Mouse (Mus musculus) hindbrain, embryonic 13.5 days (tissue): ENCODE measurements around the gene Dclk1. TPM values are rescaled to one million over a fixed set of nuclear protein-coding genes. Genes with fewer than 3 reads are reported as not detected.

Experiments
- ATAC-seq: fragments of 200-750 bp; cut with Nextera tagmentation; 2 replicates; pipeline ENCODE4 v1.8.0; 2017; ENCODE audit warnings: moderate TSS enrichment; ENCODE audit not compliant: low FRiP score
- H3K27ac ChIP-seq: fragments of 300-500 bp; sonication (generic); 2 replicates; pipeline ENCODE4 v1.5.1; 2015; ENCODE audit warnings: inconsistent platforms, mild to moderate bottlenecking, moderate library complexity
- H3K27me3 ChIP-seq: fragments of 300-500 bp; sonication (generic); 2 replicates; pipeline ENCODE4 v1.6.1; 2015; ENCODE audit warnings: mild to moderate bottlenecking, inconsistent platforms
- H3K36me3 ChIP-seq: fragments of 300-500 bp; sonication (generic); 2 replicates; pipeline ENCODE4 v1.6.1; 2015; ENCODE audit warnings: mild to moderate bottlenecking, inconsistent platforms
- H3K4me1 ChIP-seq: fragments of 300-500 bp; sonication (generic); replicated peaks from 2 replicates; pipeline ENCODE4 v1.6.1; 2015; ENCODE audit warnings: inconsistent platforms
- H3K4me2 ChIP-seq: fragments of 300-500 bp; sonication (generic); 2 replicates; pipeline ENCODE4 v1.6.1; 2015; ENCODE audit warnings: inconsistent platforms, mild to moderate bottlenecking, moderate library complexity
- H3K4me3 ChIP-seq: fragments of 300-500 bp; sonication (generic); 2 replicates; pipeline ENCODE4 v1.5.1; 2015; ENCODE audit warnings: mild to moderate bottlenecking, inconsistent platforms
- H3K9ac ChIP-seq: fragments of 300-500 bp; sonication (generic); 2 replicates; pipeline ENCODE4 v1.6.1; 2015; ENCODE audit warnings: mild to moderate bottlenecking, inconsistent platforms
- H3K9me3 ChIP-seq: fragments of 300-500 bp; sonication (generic); 2 replicates; pipeline ENCODE4 v1.6.1; 2016; ENCODE audit warnings: inconsistent platforms
- WGBS: fragments of 180-500 bp; shearing (Covaris S2); methylation state at CpG from one replicate; pipeline ENCODE4 v1.1.7; 2015; 5-methylcytosine and 5-hydroxymethylcytosine counted together
- polyA plus RNA-seq: library from polyadenylated mRNA; unstranded; fragments of >200 nt; fragmentation: Nextera tagmentation; extraction: Ambion mirVana; gene quantifications from 2 replicates; pipeline ENCODE4 v1.2.1, GENCODE M21; 2015

The Dclk1 gene
- polyA plus RNA-seq, 1 experiment from 2014 or later, result 236 TPM

GRCm38 (mm10) chr3:55419334-55419733, 177.2 kb downstream of the Dclk1 start:
- no peak overlapping the region for H3K9ac ChIP-seq
- no peak overlapping the region for H3K4me2 ChIP-seq
- H3K4me3 ChIP-seq, result no peak overlapping the region
- H3K27ac ChIP-seq, result peak overlapping the region; percentile 81
- H3K27me3 ChIP-seq, result no peaks in the 10 kb centered on the region
- peaks cover 73% of the 10 kb centered on the region for H3K4me1 ChIP-seq
- no peaks in the 10 kb centered on the region for H3K36me3 ChIP-seq
- 16% methylated on average over 3 of the region's 3 CpGs for whole genome bisulfite sequencing
- H3K9me3 ChIP-seq, result no peaks in the 10 kb centered on the region
- no peak for ATAC-seq

GRCm38 (mm10) chr3:55420436-55421083, 178.4 kb downstream of the Dclk1 start:
- Histone ChIP-seq H3K4me2 (no peak overlapping the region), H3K4me1 (peaks cover 67% of the 10 kb centered on the region), H3K27ac (peak overlapping the region; percentile 91), H3K4me3 (no peak overlapping the region), H3K27me3 (no peaks in the 10 kb centered on the region), H3K9me3 (no peaks in the 10 kb centered on the region), H3K36me3 (no peaks in the 10 kb centered on the region), H3K9ac (no peak overlapping the region)
- WGBS, result 48% methylated on average over 8 of the region's 8 CpGs
- no peak for ATAC-seq

- Histone ChIP-seq H3K27me3 (no peaks in the 10 kb centered on the region), H3K9ac (peak overlapping the region; percentile 26; the same call in 1 of the 2 replicates), H3K36me3 (no peaks in the 10 kb centered on the region), H3K27ac (peak overlapping the region; percentile 91), H3K9me3 (no peaks in the 10 kb centered on the region), H3K4me1 (peaks cover 51% of the 10 kb centered on the region), H3K4me2 (peak overlapping the region; percentile 40), H3K4me3 (peak overlapping the region; percentile 9; the same call in 1 of the 2 replicates)
- 9% methylated on average over 11 of the region's 11 CpGs for WGBS
- ATAC-seq, result peak; percentile 90
These were observed 181.7 kb downstream of the Dclk1 start for GRCm38 (mm10) chr3:55423640-55424397.

GRCm38 (mm10) chr3:55430022-55430549, 187.9 kb downstream of the Dclk1 start:
- no peak overlapping the region for H3K9ac ChIP-seq
- ATAC-seq, result no peak
- H3K4me1 ChIP-seq, result peaks cover 12% of the 10 kb centered on the region
- H3K9me3 ChIP-seq, result no peaks in the 10 kb centered on the region
- 85% methylated on average over 2 of the region's 2 CpGs for WGBS
- H3K4me2 ChIP-seq, result no peak overlapping the region
- H3K36me3 ChIP-seq, result no peaks in the 10 kb centered on the region
- H3K27ac ChIP-seq, result no peak overlapping the region
- no peak overlapping the region for H3K4me3 ChIP-seq
- no peaks in the 10 kb centered on the region for H3K27me3 ChIP-seq

- H3K4me2 ChIP-seq, result no peak overlapping the region
- ATAC-seq, result no peak
These were observed 189.1 kb downstream of the Dclk1 start for GRCm38 (mm10) chr3:55431223-55431622.

GRCm38 (mm10) chr3:55434276-55434675, 192.1 kb downstream of the Dclk1 start:
- peak overlapping the region; percentile 56 for H3K27ac ChIP-seq
- no peak overlapping the region for H3K4me2 ChIP-seq
- peaks cover 17% of the 10 kb centered on the region for H3K4me1 ChIP-seq
- no peaks in the 10 kb centered on the region for H3K9me3 ChIP-seq
- H3K9ac ChIP-seq, result no peak overlapping the region
- ATAC-seq, result no peak
- no peak overlapping the region for H3K4me3 ChIP-seq
- no peaks in the 10 kb centered on the region for H3K36me3 ChIP-seq
- WGBS, result 65% methylated on average over 1 of the region's 1 CpGs
- H3K27me3 ChIP-seq, result no peaks in the 10 kb centered on the region

More at GRCm38 (mm10) chr3:55431223-55431622, 189.1 kb downstream of the Dclk1 start:
- 91% methylated on average over 3 of the region's 3 CpGs for WGBS
- Histone ChIP-seq H3K9ac (no peak overlapping the region), H3K36me3 (no peaks in the 10 kb centered on the region), H3K4me3 (no peak overlapping the region), H3K27me3 (no peaks in the 10 kb centered on the region), H3K9me3 (no peaks in the 10 kb centered on the region), H3K27ac (no peak overlapping the region), H3K4me1 (peaks cover 12% of the 10 kb centered on the region)

- H3K4me3 ChIP-seq, result no peak overlapping the region
- peaks cover 30% of the 10 kb centered on the region for H3K4me1 ChIP-seq
- no peaks in the 10 kb centered on the region for H3K27me3 ChIP-seq
- no peak overlapping the region for H3K9ac ChIP-seq
- no peak for ATAC-seq
- H3K9me3 ChIP-seq, result no peaks in the 10 kb centered on the region
- H3K36me3 ChIP-seq, result no peaks in the 10 kb centered on the region
- WGBS, result 86% methylated on average over 7 of the region's 7 CpGs
- H3K27ac ChIP-seq, result peak overlapping the region; percentile 46; the same call in 1 of the 2 replicates
- H3K4me2 ChIP-seq, result no peak overlapping the region
These were observed 196.8 kb downstream of the Dclk1 start for GRCm38 (mm10) chr3:55438824-55439446.

- Histone ChIP-seq H3K4me1 (peaks cover 22% of the 10 kb centered on the region), H3K4me2 (no peak overlapping the region), H3K4me3 (no peak overlapping the region), H3K36me3 (peaks cover 4% of the 10 kb centered on the region; the same call in 1 of the 2 replicates), H3K9me3 (no peaks in the 10 kb centered on the region), H3K27me3 (no peaks in the 10 kb centered on the region), H3K9ac (no peak overlapping the region), H3K27ac (peak overlapping the region; percentile 64)
- 67% methylated on average over 8 of the region's 8 CpGs for WGBS
- no peak; the same call in 1 of the 2 replicates for ATAC-seq
These were observed 198.2 kb downstream of the Dclk1 start for GRCm38 (mm10) chr3:55440342-55440741.

- WGBS, result 81% methylated on average over 11 of the region's 11 CpGs
- Histone ChIP-seq H3K9me3 (no peaks in the 10 kb centered on the region), H3K27ac (no peak overlapping the region), H3K36me3 (peaks cover 4% of the 10 kb centered on the region; the same call in 1 of the 2 replicates), H3K9ac (no peak overlapping the region), H3K4me2 (no peak overlapping the region), H3K27me3 (no peaks in the 10 kb centered on the region), H3K4me1 (peaks cover 22% of the 10 kb centered on the region), H3K4me3 (no peak overlapping the region)
- ATAC-seq, result no peak
These were observed 200.0 kb downstream of the Dclk1 start for GRCm38 (mm10) chr3:55442012-55442645.

GRCm38 (mm10) chr3:55443271-55443670, 201.1 kb downstream of the Dclk1 start:
- Histone ChIP-seq H3K4me3 (no peak overlapping the region), H3K4me1 (peaks cover 22% of the 10 kb centered on the region), H3K27ac (no peak overlapping the region), H3K36me3 (peaks cover 4% of the 10 kb centered on the region; the same call in 1 of the 2 replicates), H3K27me3 (no peaks in the 10 kb centered on the region), H3K9ac (no peak overlapping the region), H3K9me3 (no peaks in the 10 kb centered on the region), H3K4me2 (no peak overlapping the region)
- no peak for ATAC-seq
- WGBS, result 91% methylated on average over 8 of the region's 8 CpGs

GRCm38 (mm10) chr3:55443725-55444124, 201.6 kb downstream of the Dclk1 start:
- peaks cover 22% of the 10 kb centered on the region for H3K4me1 ChIP-seq
- H3K36me3 ChIP-seq, result peaks cover 4% of the 10 kb centered on the region; the same call in 1 of the 2 replicates
- H3K27me3 ChIP-seq, result no peaks in the 10 kb centered on the region
- 96% methylated on average over 2 of the region's 2 CpGs for WGBS
- no peak overlapping the region for H3K4me3 ChIP-seq
- no peak overlapping the region for H3K4me2 ChIP-seq
- H3K9ac ChIP-seq, result no peak overlapping the region
- no peak overlapping the region for H3K27ac ChIP-seq
- no peaks in the 10 kb centered on the region for H3K9me3 ChIP-seq
- no peak for ATAC-seq

GRCm38 (mm10) chr3:55446681-55447080, 204.5 kb downstream of the Dclk1 start:
- ATAC-seq, result no peak
- Histone ChIP-seq H3K27ac (no peak overlapping the region), H3K36me3 (peaks cover 10% of the 10 kb centered on the region; the same call in 1 of the 2 replicates), H3K9me3 (no peaks in the 10 kb centered on the region), H3K4me1 (peaks cover 5% of the 10 kb centered on the region; the same call in 1 of the 2 replicates), H3K9ac (no peak overlapping the region), H3K4me2 (no peak overlapping the region), H3K4me3 (no peak overlapping the region), H3K27me3 (no peaks in the 10 kb centered on the region)
- WGBS, result 86% methylated on average over 7 of the region's 7 CpGs
